Mouse (Mus musculus): Measurements from ENCODE around the gene Ano1. TPM values are rescaled to one million over a fixed set of nuclear protein-coding genes. Genes with fewer than 3 reads are reported as not detected.

Ano1 gene
- polyA plus RNA-seq, 1 experiment from 2014 or later: 69.0 TPM

DNA sequence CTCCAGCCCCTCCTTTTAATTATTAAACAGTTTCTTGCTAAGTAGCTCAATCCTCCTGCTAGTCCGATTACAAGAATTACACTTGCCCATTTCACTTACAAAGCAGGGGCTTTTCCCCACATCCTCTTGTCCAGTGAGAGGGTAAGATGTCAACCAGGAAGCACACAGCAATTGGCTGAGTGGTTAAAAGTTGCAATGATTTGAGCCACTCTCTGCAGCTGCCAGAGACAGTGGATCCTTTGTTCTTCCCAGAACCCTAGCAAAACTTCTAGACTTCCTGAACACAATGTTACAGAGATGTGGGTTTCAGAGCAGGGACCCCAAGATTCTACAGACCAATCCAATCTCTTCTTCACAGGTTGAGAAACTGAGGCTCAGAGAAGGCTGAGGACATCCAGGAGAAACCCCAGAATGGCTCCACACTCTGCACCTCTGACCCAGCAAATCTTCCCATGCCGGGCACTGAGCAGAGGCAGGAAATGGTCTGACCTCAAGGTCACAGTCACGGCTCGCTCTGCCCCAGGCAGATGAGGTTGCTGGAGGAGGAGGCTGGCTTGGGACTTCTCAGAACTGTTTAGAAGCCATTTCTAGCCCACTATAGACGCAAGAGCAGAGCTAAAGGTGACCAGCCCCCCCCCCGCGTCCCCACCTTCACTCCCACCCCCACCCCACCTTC, 83.0 kb downstream of the Ano1 start:
- no peak overlapping the region for H3K4me3 ChIP-seq (ENCODE audit: low read depth, low read length)
- TF ChIP-seq CTCF (IDR thresholded peaks at IDR 0.05) (no peak), EP300 (IDR thresholded peaks at IDR 0.05) (no peak)
- no peaks in the 10 kb centered on the region; the same call in 1 of the 2 replicates for H3K4me1 ChIP-seq (ENCODE audit: insufficient read depth, low read depth, low read length)
- H3K4me2 ChIP-seq (replicated peaks; ENCODE audit: low read depth, low read length): no peak overlapping the region
- H3K9me3 ChIP-seq (ENCODE audit: low read length): no peaks in the 10 kb centered on the region
- no peak overlapping the region for H3K27ac ChIP-seq (ENCODE audit: low read length)
- no peaks in the 10 kb centered on the region for H3K27me3 ChIP-seq (replicated peaks; ENCODE audit: insufficient read depth, low read length)
- 19% methylated on average over 7 of the region's 7 CpGs for WGBS
- ATAC-seq: 0 out of 2 replicates have a peak, but pooled peaks have one; percentile 50
- DNase-seq (ENCODE audit: low spot score): no peak
- H3K9ac ChIP-seq (replicated peaks; ENCODE audit: low read depth): no peak overlapping the region
- H3K36me3 ChIP-seq (ENCODE audit: insufficient read depth, low read length): no peaks in the 10 kb centered on the region

DNA sequence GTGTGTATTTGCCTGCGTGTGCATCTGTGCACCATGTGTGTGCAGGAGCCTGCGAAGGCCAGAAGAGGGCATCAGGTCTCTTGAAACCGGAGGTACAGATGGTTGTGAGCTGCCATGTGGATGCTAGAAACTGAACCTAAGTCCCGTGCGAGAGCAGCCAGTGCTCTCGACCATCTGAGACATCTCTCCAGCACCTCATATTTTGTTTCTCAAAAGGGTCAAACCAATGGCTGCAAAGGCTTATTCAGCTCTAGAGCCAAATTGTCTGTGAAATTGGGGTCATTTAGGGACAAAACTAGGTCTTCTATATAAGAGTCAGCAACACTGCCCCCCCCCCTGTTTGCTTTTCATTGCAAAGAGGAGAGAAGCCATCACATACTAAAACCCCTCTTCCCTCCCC, 84.7 kb downstream of the Ano1 start:
- DNase-seq (ENCODE audit: low spot score) (peak; percentile 39), ATAC-seq (peak; percentile 36)
- Histone ChIP-seq H3K27me3 (replicated peaks; ENCODE audit: insufficient read depth, low read length) (no peaks in the 10 kb centered on the region), H3K27ac (ENCODE audit: low read length) (no peak overlapping the region), H3K9ac (replicated peaks; ENCODE audit: low read depth) (no peak overlapping the region), H3K9me3 (ENCODE audit: low read length) (no peaks in the 10 kb centered on the region), H3K4me1 (ENCODE audit: insufficient read depth, low read depth, low read length) (no peaks in the 10 kb centered on the region; the same call in 1 of the 2 replicates), H3K4me3 (ENCODE audit: low read depth, low read length) (no peak overlapping the region), H3K4me2 (replicated peaks; ENCODE audit: low read depth, low read length) (no peak overlapping the region), H3K36me3 (ENCODE audit: insufficient read depth, low read length) (no peaks in the 10 kb centered on the region)
- WGBS: 90% methylated on average over 6 of the region's 6 CpGs
- TF ChIP-seq CTCF (IDR thresholded peaks at IDR 0.05) (no peak), EP300 (IDR thresholded peaks at IDR 0.05) (no peak)

DNA sequence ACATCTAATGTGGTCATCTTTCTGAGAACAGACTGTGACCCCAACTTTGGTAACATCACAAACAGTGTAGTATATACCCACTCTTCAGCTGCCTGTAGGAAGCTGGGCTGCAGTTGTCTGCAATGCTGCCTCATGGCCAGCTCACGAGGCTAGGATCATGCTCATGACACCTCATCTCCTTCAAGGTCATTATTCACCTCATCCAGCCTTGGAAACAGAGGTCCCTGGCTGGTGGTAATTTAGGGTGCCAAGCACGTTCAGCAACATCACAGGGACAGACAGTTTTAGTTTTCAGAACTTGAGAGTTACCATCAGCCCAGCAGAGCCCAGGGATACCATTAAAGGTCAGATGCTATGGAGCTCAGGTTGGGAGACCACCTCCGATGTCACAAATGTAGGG, 86.2 kb downstream of the Ano1 start:
- Histone ChIP-seq H3K4me1 (ENCODE audit: insufficient read depth, low read depth, low read length) (no peaks in the 10 kb centered on the region; the same call in 1 of the 2 replicates), H3K4me3 (ENCODE audit: low read depth, low read length) (no peak overlapping the region), H3K36me3 (ENCODE audit: insufficient read depth, low read length) (no peaks in the 10 kb centered on the region), H3K4me2 (replicated peaks; ENCODE audit: low read depth, low read length) (no peak overlapping the region), H3K27me3 (replicated peaks; ENCODE audit: insufficient read depth, low read length) (no peaks in the 10 kb centered on the region), H3K27ac (ENCODE audit: low read length) (no peak overlapping the region), H3K9me3 (ENCODE audit: low read length) (no peaks in the 10 kb centered on the region), H3K9ac (replicated peaks; ENCODE audit: low read depth) (no peak overlapping the region)
- no peak for DNase-seq (ENCODE audit: low spot score)
- no peak for ATAC-seq
- 69% methylated on average over 3 of the region's 3 CpGs for WGBS
- TF ChIP-seq EP300 (IDR thresholded peaks at IDR 0.05) (no peak), CTCF (IDR thresholded peaks at IDR 0.05) (no peak)

DNA sequence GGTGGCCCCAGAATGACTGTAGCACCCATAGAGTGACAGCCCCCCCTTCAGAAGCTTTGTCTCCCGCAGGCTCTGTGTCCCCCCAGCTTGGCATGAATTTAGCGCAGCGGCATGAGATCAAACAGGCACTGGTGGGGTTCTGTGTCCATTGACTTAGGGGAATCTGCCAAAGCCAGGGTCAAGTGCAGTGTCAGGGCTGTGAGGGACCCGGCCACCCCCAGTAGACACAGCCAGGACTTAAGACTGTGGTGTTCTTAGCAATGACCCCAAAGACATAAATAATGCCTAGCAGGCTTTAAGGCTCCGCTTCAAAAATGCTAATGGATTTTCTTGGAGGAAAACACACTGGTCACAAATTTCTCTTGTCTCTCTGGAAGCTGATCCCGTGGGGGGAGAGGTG, 88.2 kb downstream of the Ano1 start:
- H3K4me3 ChIP-seq (ENCODE audit: low read depth, low read length): no peak overlapping the region
- no peak overlapping the region for H3K27ac ChIP-seq (ENCODE audit: low read length)
- no peaks in the 10 kb centered on the region for H3K27me3 ChIP-seq (replicated peaks; ENCODE audit: insufficient read depth, low read length)
- no peaks in the 10 kb centered on the region for H3K9me3 ChIP-seq (ENCODE audit: low read length)
- DNase-seq (ENCODE audit: low spot score): no peak
- ATAC-seq: no peak
- WGBS: 49% methylated on average over 6 of the region's 6 CpGs
- no peak overlapping the region for H3K9ac ChIP-seq (replicated peaks; ENCODE audit: low read depth)
- TF ChIP-seq CTCF (IDR thresholded peaks at IDR 0.05) (no peak), EP300 (IDR thresholded peaks at IDR 0.05) (no peak)
- H3K36me3 ChIP-seq (ENCODE audit: insufficient read depth, low read length): no peaks in the 10 kb centered on the region
- no peaks in the 10 kb centered on the region for H3K4me1 ChIP-seq (ENCODE audit: insufficient read depth, low read depth, low read length)
- H3K4me2 ChIP-seq (replicated peaks; ENCODE audit: low read depth, low read length): no peak overlapping the region

DNA sequence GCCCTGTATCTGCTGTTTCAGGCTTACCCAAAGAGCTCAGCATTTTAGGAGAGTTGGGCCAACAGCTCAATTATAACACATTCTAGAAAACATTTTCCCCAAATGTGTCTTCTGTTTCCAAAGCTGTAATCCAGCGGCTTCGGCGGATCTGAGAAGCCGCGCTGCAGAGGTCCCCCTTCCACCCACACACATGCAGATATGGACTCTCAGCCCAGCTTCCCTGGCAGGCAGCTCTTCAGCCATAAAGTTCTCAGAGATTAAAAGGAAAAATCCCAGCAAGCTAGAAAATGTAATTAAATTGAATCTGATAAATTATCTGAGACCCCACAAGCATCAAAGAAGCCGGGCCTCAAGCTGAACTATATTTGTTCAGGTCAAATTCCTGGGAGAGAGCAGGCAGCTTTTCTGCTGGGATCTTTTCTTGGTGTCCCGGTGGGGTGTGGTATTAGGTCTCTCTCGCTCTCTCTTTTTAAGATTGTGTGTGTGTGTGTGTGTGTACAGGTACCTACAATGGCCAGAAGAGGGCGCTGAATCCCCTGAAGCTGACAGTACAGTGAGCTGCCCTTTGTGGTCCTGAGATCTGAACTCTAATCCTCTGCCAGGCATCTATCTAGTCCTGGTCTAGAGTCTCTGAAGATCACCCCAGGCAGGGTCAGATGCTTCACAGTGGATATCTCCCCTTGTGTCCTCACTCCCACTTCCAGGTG, 95.4 kb downstream of the Ano1 start:
- H3K4me1 ChIP-seq (ENCODE audit: insufficient read depth, low read depth, low read length): peaks cover 7% of the 10 kb centered on the region; the same call in 1 of the 2 replicates
- H3K4me2 ChIP-seq (replicated peaks; ENCODE audit: low read depth, low read length): no peak overlapping the region
- ATAC-seq: no peak
- H3K36me3 ChIP-seq (ENCODE audit: insufficient read depth, low read length): no peaks in the 10 kb centered on the region; the same call in 1 of the 2 replicates
- TF ChIP-seq EP300 (IDR thresholded peaks at IDR 0.05) (no peak), CTCF (IDR thresholded peaks at IDR 0.05) (0 out of 2 replicates have a peak, but pooled peaks have one; percentile 19)
- 53% methylated on average over 9 of the region's 9 CpGs for WGBS
- no peak overlapping the region for H3K27ac ChIP-seq (ENCODE audit: low read length)
- H3K27me3 ChIP-seq (replicated peaks; ENCODE audit: insufficient read depth, low read length): no peaks in the 10 kb centered on the region
- H3K9me3 ChIP-seq (ENCODE audit: low read length): no peaks in the 10 kb centered on the region
- H3K4me3 ChIP-seq (ENCODE audit: low read depth, low read length): no peak overlapping the region
- H3K9ac ChIP-seq (replicated peaks; ENCODE audit: low read depth): no peak overlapping the region
- DNase-seq (ENCODE audit: low spot score): no peak

DNA sequence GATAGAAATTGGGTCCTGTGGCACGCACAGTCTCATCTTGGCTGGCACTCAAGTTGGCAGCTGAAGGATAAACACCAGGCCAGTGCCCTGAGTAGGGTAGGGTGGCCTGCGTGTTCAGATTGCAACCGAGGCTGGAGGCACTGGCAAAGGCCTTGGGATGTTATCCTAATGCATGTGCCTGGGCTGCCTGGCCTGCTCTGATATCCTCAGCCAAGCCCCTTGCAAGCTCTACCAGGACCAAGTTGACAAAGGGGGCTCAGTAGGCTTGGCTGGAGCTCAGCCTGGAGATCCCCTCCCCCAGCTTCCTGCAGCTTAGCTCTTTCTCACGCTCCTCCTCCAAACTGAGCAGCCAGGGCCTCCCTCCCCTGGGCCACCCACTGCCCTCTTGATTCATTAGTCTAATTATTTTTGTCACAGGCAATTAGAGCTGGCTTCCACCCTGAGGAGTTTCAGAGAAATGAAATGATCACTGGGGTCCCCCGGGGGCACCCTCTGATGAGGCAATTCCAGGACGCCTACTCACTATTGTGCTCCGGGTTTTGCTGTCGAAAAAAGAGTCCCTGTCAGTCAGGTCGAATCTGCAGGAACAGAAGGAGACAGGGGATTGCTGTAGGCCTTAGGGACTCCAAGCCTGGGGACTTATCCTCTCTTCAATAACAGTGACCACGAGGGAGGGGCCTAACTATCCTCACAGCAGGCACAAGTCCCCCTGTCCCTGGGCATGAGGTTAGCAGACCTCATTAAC, 97.9 kb downstream of the Ano1 start:
- ATAC-seq (peak; percentile 52), DNase-seq (ENCODE audit: low spot score) (peak; percentile 46)
- Histone ChIP-seq H3K4me1 (ENCODE audit: insufficient read depth, low read depth, low read length) (peaks cover 7% of the 10 kb centered on the region; the same call in 1 of the 2 replicates), H3K4me3 (ENCODE audit: low read depth, low read length) (no peak overlapping the region), H3K36me3 (ENCODE audit: insufficient read depth, low read length) (no peaks in the 10 kb centered on the region; the same call in 1 of the 2 replicates), H3K9ac (replicated peaks; ENCODE audit: low read depth) (no peak overlapping the region), H3K27me3 (replicated peaks; ENCODE audit: insufficient read depth, low read length) (no peaks in the 10 kb centered on the region), H3K27ac (ENCODE audit: low read length) (no peak overlapping the region), H3K4me2 (replicated peaks; ENCODE audit: low read depth, low read length) (no peak overlapping the region), H3K9me3 (ENCODE audit: low read length) (no peaks in the 10 kb centered on the region)
- TF ChIP-seq EP300 (IDR thresholded peaks at IDR 0.05) (no peak), CTCF (IDR thresholded peaks at IDR 0.05) (no peak)
- 19% methylated on average over 10 of the region's 10 CpGs for WGBS
